Mouse (Mus musculus) hindbrain, embryonic 10.5 days (tissue): ENCODE data around the gene Gramd4. TPM values are rescaled to one million over a fixed set of nuclear protein-coding genes. Genes with fewer than 3 reads are reported as not detected.

Experiments
- polyA plus RNA-seq: library from polyadenylated mRNA; unstranded; fragments of >200 nt; fragmentation: Nextera tagmentation; extraction: Ambion mirVana; gene quantifications from 2 replicates; pipeline ENCODE4 v1.2.1, GENCODE M21; 2016

Gramd4 gene
- polyA plus RNA-seq, 1 experiment from 2014 or later: 18.0 TPM

Other genes with a start within 250 kb of the Gramd4 start
- 30.9 and 31.6 TPM in 2 replicates for gene Cdpf1, start 246.0 kb upstream of the Gramd4 start, polyA plus RNA-seq
- 0.04 TPM in 1 of 2 replicates, not detected in the other for gene Pkdrej, start 236.0 kb upstream of the Gramd4 start, polyA plus RNA-seq
- gene Ttc38, start 225.4 kb upstream of the Gramd4 start, polyA plus RNA-seq: 2.9 and 3.0 TPM in 2 replicates
- gene Gtse1, start 197.9 kb upstream of the Gramd4 start, polyA plus RNA-seq: 45.6 and 52.8 TPM in 2 replicates
- gene Trmu, start 178.4 kb upstream of the Gramd4 start, polyA plus RNA-seq: 36.7 and 37.6 TPM in 2 replicates
- gene Celsr1, start 23.9 kb upstream of the Gramd4 start, polyA plus RNA-seq: 3.4 and 3.6 TPM in 2 replicates
- 12.8 and 15.9 TPM in 2 replicates for gene Cerk, start 128.4 kb downstream of the Gramd4 start, polyA plus RNA-seq
- 13.4 and 13.5 TPM in 2 replicates for gene Tbc1d22a, start 156.8 kb downstream of the Gramd4 start, polyA plus RNA-seq